Mouse (Mus musculus): ENCODE measurements around the gene 9930022D16Rik.

DNA sequence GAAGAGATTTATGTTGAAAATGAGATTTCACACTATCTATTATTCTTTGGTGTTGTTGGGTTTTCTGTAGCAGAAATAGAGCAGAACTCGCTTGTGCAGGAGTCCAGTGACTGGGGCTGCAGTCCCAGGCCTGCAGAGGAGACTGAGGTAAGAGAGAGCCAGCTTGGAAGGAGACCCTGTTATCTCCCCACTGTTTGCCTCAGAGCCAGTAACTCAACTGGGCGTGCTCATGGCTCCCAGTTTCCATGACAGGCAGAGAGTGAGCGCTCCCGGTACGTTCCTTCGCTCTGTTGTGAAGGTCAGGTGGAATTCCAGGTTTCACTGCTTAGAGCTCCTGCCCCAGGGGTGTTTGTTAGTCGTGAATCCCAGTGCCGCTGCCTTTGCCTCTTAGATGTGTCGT is 21.1 kb upstream of the 9930022D16Rik start:
- TF ChIP-seq GATA1 (IDR thresholded peaks at IDR 0.05; ENCODE audit: borderline replicate concordance, low read length) (no peak), FLI1 (IDR thresholded peaks at IDR 0.05; ENCODE audit: low read length) (no peak)
